Mouse (Mus musculus) c-Kit-positive CD71-positive TER-119-negative erythroid progenitor cells, embryonic 14.5 days (primary cell): ENCODE measurements around the gene Olfr503.
"Not testable (repeated sequence)": the region's sequence is repeated elsewhere in the genome, so short reads cannot be mapped to it uniquely, and the experiment has no call there.

Experiments
- DNase-seq: peaks from one replicate; pipeline ENCODE4 v3.0.0-alpha.2; 2013; ENCODE audit warnings: low read depth

Gene Olfr503

GRCm38 (mm10) chr7:108544227-108544626 lies at the start of gene Olfr503:
Gene Olfr503 (plus strand): TSS chr7:108544527.
- DNase-seq, result not testable (repeated sequence)

- DNase-seq, result no peak
Observed at GRCm38 (mm10) chr7:108524965-108525364, 19.4 kb upstream of the Olfr503 start, which contains the start of gene Olfr502. Gene Olfr502 (minus strand): TSS chr7:108525065.

GRCm38 (mm10) chr7:108542416-108542815 lies 1.9 kb upstream of the Olfr503 start:
- no peak for DNase-seq

GRCm38 (mm10) chr7:108565693-108566092 lies 21.4 kb downstream of the Olfr503 start, which contains the start of gene Olfr504:
Gene Olfr504 (minus strand): TSS chr7:108565793.
- no peak for DNase-seq

- no peak for DNase-seq
Observed at GRCm38 (mm10) chr7:108589797-108590196, 45.5 kb downstream of the Olfr503 start.
